Mouse (Mus musculus) lung, adult 2 months (tissue): ENCODE measurements around the gene Pygm. TPM values are rescaled to one million over a fixed set of nuclear protein-coding genes. Genes with fewer than 3 reads are reported as not detected.

Experiments used
- DNase-seq: peaks from one replicate; pipeline ENCODE4 v3.0.0; 2022
- H3K4me1 ChIP-seq: fragments of 200-500 bp; 2 replicates; pipeline ENCODE4 v1.6.1; 2011; ENCODE audit warnings: low read length; ENCODE audit not compliant: control insufficient read depth, insufficient read depth
- H3K4me3 ChIP-seq: fragments of 200-500 bp; replicated peaks from 2 replicates; pipeline ENCODE3; 2011; ENCODE audit warnings: low read depth, mild to moderate bottlenecking, control low read depth, low read length; ENCODE audit errors: extremely low read depth
- CTCF ChIP-seq: fragments of 200-500 bp; IDR thresholded peaks from 2 replicates; pipeline ENCODE4 v1.5.1; 2011; ENCODE audit warnings: mild to moderate bottlenecking, low read length, control low read depth; ENCODE audit not compliant: insufficient read depth
- POLR2A ChIP-seq: fragments of 200-500 bp; IDR thresholded peaks from 2 replicates; pipeline ENCODE4 v1.6.1; 2011; ENCODE audit warnings: low read depth, mild to moderate bottlenecking, control low read depth, low read length, borderline replicate concordance; ENCODE audit errors: extremely low read depth
- WGBS: fragments of 180-500 bp; shearing (Covaris S2); methylation state at CpG from one replicate; pipeline ENCODE4 v1.1.7; 2018; 5-methylcytosine and 5-hydroxymethylcytosine counted together
- polyA plus RNA-seq: library from polyadenylated mRNA; depleted of rRNA; stranded (reverse); fragments of >200 nt; gene quantifications from 2 replicates; pipeline ENCODE4 v1.2.3, GENCODE M21; 2012; rRNA removed

The Pygm gene
- polyA plus RNA-seq, 1 experiment = 135 TPM

- DNase-seq = no peak
- Histone ChIP-seq H3K4me1 (peaks cover 3% of the 10 kb centered on the region; the same call in 1 of the 2 replicates), H3K4me3 (no peak overlapping the region)
- TF ChIP-seq POLR2A = no peak
- no peak for TF ChIP-seq CTCF
- 55% methylated on average over 8 of the region's 8 CpGs for WGBS
Observed at GRCm38 (mm10) chr19:6424137-6424881, 40.1 kb downstream of the Pygm start.

DNA sequence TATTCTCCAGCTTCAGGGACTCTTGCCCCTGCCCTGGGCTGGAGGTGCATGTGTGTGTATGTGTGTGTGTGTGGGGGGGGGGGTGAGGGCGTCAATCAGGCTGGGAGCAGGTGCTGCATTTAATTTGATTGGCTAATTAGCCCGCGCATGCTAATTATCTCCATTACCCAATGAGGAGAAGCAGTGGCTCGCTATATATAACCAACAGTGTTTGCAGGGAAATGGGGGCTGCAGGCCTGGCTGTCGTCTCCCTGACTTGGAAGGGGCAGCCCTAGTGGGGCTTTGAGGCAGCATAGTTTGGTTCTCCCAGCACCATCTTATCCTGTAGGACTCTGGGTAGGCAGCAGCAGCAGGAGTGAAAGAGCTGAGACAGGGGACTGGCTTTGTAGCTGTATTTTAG lies 41.4 kb downstream of the Pygm start:
- WGBS = 60% methylated on average over 5 of the region's 5 CpGs

DNA sequence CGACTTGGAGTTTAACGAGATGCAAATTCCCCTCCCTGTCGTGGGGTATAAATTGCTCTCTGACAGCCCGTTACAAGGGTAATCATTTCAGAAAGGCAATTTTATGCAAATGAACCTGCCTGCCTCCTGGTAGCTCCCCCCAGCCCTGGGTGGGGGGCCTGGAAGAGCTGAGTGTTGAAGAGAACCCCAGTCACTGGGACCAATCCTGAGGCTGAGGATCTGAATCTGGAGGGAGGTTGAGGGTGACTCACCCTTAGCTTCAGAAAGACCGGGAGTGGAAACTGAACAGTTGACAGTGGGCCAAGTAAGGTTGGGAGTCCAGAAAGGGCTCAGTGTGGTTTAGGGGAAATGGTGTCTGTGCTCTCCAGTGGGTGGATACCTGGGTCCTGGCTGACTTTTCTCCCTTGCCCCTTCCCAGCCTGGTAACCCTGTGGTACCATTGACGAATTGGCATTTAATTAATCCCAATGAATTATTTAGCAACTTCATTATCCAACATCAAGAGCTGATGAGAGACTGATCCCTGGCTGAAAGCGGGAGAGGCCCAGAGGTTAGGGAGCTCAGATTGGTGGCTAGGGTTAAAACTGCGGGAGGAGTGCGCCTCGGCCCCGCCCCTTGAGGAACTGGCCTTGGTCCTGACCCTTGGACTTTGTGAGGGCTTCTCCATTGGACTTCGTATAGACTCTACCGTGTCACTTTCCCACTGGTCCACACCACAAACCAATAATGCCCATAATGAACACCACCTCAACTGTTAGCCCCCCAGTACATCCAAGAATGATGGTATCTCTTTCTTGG lies 42.7 kb downstream of the Pygm start:
- H3K4me3 ChIP-seq = no peak overlapping the region
- WGBS = 22% methylated on average over 13 of the region's 13 CpGs
- TF ChIP-seq CTCF = no peak
- TF ChIP-seq POLR2A = no peak
- peak; percentile 33 for DNase-seq
- H3K4me1 ChIP-seq = peaks cover 3% of the 10 kb centered on the region; the same call in 1 of the 2 replicates

More for the DNA sequence above, 41.4 kb downstream of the Pygm start:
- Histone ChIP-seq H3K4me1 (peaks cover 3% of the 10 kb centered on the region; the same call in 1 of the 2 replicates), H3K4me3 (no peak overlapping the region)
- TF ChIP-seq POLR2A (no peak), CTCF (no peak)
- DNase-seq = no peak

GRCm38 (mm10) chr19:6427653-6428434 lies 43.6 kb downstream of the Pygm start:
- Histone ChIP-seq H3K4me1 (peaks cover 3% of the 10 kb centered on the region; the same call in 1 of the 2 replicates), H3K4me3 (no peak overlapping the region)
- DNase-seq = peak; percentile 27
- whole genome bisulfite sequencing = 2% methylated on average over 93 of the region's 94 CpGs
- TF ChIP-seq CTCF (no peak), POLR2A (no peak)

GRCm38 (mm10) chr19:6428501-6429200 lies 44.5 kb downstream of the Pygm start:
- H3K4me3 ChIP-seq = no peak overlapping the region
- 1% methylated on average over 60 of the region's 60 CpGs for WGBS
- peaks cover 3% of the 10 kb centered on the region; the same call in 1 of the 2 replicates for H3K4me1 ChIP-seq
- TF ChIP-seq CTCF = no peak
- DNase-seq = no peak

GRCm38 (mm10) chr19:6443016-6443415 lies 58.8 kb downstream of the Pygm start:
- H3K4me1 ChIP-seq = no peaks in the 10 kb centered on the region
- WGBS = 69% methylated on average over 10 of the region's 10 CpGs
- H3K4me3 ChIP-seq = no peak overlapping the region
- DNase-seq = no peak
- no peak for TF ChIP-seq POLR2A
- no peak for TF ChIP-seq CTCF

DNA sequence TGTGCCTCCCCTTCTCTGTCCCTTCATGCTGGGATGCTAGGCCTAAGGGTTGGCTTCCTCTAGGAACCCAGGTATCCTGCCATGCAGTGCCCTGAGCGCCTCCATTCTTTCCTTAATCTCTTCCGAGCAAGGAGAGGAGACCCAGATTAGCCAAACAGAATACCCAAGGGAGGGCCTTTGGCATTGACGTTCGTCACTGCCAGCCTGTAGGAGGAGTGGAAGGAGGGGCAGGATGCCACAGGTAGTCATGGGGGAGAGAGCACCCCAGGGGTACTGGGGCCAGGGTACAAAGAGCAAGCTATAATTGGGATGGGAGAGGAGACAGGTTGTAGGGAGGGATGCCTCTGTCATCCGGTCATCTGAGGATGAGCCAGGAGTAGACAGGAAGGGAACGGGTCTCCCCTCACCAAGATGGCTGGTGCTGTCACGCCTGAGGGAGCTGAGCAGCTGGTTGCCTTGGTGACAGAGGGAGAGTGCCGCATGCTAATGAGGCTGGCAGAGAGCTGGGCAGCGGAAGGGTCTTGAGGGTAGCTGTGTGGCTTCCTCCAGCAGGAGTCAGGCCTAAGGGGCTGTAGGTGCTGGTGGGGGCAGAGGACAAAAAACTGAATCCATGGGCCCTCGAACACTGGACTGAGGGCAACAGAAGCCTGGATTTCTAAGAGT lies 61.7 kb downstream of the Pygm start:
- WGBS = 70% methylated on average over 10 of the region's 10 CpGs
- TF ChIP-seq CTCF (no peak), POLR2A (no peak)
- H3K4me1 ChIP-seq = no peaks in the 10 kb centered on the region

DNA sequence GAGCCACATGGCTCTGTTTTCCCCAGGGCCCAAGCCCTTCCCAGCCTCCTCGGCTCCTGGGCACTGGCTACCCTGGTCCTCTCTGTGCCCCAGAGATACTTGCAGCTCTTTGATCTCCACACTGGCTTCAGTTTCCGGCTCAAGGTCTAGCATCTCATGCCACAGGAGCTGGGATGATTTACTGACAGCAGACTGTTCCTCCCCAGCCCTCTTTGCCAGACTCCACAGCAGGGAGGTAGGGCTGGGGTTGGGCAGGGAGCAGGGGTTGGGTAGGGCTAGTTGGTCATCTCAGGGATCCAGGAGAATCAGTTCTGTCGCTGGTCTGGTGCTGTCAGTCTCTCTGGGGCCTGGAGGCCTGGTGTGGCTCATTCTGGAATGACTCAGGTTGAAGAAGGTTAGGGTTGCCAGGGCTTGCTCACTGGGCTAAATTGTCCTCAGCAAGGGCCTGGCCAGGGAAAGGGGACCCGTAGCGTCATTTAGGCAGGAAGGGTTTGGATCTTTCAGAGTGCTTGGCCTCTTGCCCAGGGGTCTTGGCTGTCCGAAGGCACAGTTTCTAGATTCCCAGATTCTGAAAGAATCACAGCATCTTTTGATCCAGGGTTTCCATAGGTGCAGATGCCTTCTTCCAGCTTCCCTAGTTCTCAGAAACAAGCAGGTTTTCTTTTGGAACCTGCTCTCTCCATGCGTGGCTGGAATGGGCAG lies 62.7 kb downstream of the Pygm start:
- no peak for TF ChIP-seq CTCF
- TF ChIP-seq POLR2A = no peak
- 70% methylated on average over 7 of the region's 7 CpGs for WGBS
- no peak for DNase-seq

More for the DNA sequence above, 61.7 kb downstream of the Pygm start:
- DNase-seq = no peak
- no peak overlapping the region for H3K4me3 ChIP-seq

More for the DNA sequence above, 62.7 kb downstream of the Pygm start:
- no peak overlapping the region for H3K4me3 ChIP-seq
- no peaks in the 10 kb centered on the region for H3K4me1 ChIP-seq

Other genes with a start within 250 kb of the Pygm start
- gene Batf2, start 243.4 kb upstream of the Pygm start, polyA plus RNA-seq = 14.6 and 15.8 TPM in 2 replicates
- gene Arl2, start 242.9 kb upstream of the Pygm start, polyA plus RNA-seq = 128 TPM in 2 replicates
- gene Majin, start 200.0 kb upstream of the Pygm start, polyA plus RNA-seq = 0.37 and 0.75 TPM in 2 replicates
- 1.7 and 2.6 TPM in 2 replicates for gene Gpha2, start 158.0 kb upstream of the Pygm start, polyA plus RNA-seq
- gene Ppp2r5b, start 148.5 kb upstream of the Pygm start, polyA plus RNA-seq = 58.7 and 88.5 TPM in 2 replicates
- gene Atg2a, start 142.7 kb upstream of the Pygm start, polyA plus RNA-seq = 37.0 and 37.7 TPM in 2 replicates
- 399 and 593 TPM in 2 replicates for gene Ehd1, start 107.7 kb upstream of the Pygm start, polyA plus RNA-seq
- 132 and 133 TPM in 2 replicates for gene Cdc42bpg, start 77.9 kb upstream of the Pygm start, polyA plus RNA-seq
- 52.1 and 56.2 TPM in 2 replicates for gene Men1, start 49.4 kb upstream of the Pygm start, polyA plus RNA-seq
- 303 and 441 TPM in 2 replicates for gene Map4k2, start 43.3 kb upstream of the Pygm start, polyA plus RNA-seq
- 136 and 194 TPM in 2 replicates for gene Sf1, start 20.7 kb upstream of the Pygm start, polyA plus RNA-seq
- 210 and 287 TPM in 2 replicates for gene Rasgrp2, start 14.9 kb downstream of the Pygm start, polyA plus RNA-seq
- 7.3 and 11.0 TPM in 2 replicates for gene Nrxn2, start 34.3 kb downstream of the Pygm start, polyA plus RNA-seq
- 0.62 and 0.65 TPM in 2 replicates for gene Slc22a12, start 158.6 kb downstream of the Pygm start, polyA plus RNA-seq